Mouse (Mus musculus) gastrocnemius, postnatal 10 days (tissue): ENCODE results near the gene Gm5767. TPM values are rescaled to one million over a fixed set of nuclear protein-coding genes. Genes with fewer than 3 reads are reported as not detected.
"Not testable (repeated sequence)": the region's sequence is repeated elsewhere in the genome, so short reads cannot be mapped to it uniquely, and the experiment has no call there.

ENCODE experiments used
- DNase-seq: peaks from one replicate; pipeline ENCODE4 v3.0.0; 2021; ENCODE audit warnings: mixed read lengths
- total RNA-seq, 2 experiments: library from RNA; stranded (reverse); gene quantifications; 2 replicates each; pipeline ENCODE4 v1.2.3; 2021

Gm5767 gene
- total RNA-seq, 2 experiments from 2014 or later, result not detected

GRCm38 (mm10) chr16:8714851-8715250 lies 34.3 kb downstream of the Gm5767 start:
- DNase-seq, result no peak

- DNase-seq, result no peak
These were observed 35.0 kb downstream of the Gm5767 start for GRCm38 (mm10) chr16:8715513-8716080.

DNA sequence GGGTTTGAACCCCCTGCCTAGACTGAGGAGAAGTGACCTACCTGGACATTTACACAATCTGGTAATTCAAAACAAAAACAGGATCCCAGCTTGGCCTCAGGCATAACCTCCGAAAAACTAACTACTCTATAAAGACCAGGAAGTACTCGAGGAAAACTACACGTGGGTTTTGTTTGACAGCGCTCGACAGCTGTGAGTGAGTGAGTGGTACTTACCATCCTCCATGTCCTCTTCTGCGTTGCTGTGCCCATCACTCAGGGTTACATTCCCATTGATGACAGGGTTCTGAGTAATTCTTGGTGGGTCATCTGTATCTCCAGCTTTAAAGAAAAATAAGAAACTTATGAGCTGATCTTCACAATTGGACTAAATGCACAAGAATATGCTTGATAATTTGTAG lies 35.7 kb downstream of the Gm5767 start:
- no peak for DNase-seq

DNA sequence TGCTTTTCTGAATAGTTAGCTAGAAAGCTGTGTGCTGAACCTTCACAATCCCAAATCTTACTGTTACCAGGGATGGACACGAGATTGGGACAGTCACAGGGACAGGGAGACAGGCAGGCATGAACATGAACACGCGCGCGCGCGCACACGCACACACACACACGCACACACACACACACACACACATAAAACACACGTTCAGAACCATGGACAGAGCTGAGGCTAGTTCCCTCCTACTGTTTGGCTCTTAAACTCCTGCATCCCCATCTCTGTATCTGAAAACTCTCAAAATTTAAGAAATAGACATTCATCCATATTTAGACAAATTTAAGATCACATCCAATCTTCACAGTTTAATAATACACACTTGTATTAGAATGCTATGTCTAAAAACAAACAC lies 37.2 kb downstream of the Gm5767 start:
- no peak for DNase-seq

GRCm38 (mm10) chr16:8720447-8720846 lies 39.9 kb downstream of the Gm5767 start:
- DNase-seq, result no peak

GRCm38 (mm10) chr16:8724031-8724430 lies 43.5 kb downstream of the Gm5767 start:
- DNase-seq, result no peak

- no peak for DNase-seq
These were observed 45.2 kb downstream of the Gm5767 start for GRCm38 (mm10) chr16:8725807-8726206.

DNA sequence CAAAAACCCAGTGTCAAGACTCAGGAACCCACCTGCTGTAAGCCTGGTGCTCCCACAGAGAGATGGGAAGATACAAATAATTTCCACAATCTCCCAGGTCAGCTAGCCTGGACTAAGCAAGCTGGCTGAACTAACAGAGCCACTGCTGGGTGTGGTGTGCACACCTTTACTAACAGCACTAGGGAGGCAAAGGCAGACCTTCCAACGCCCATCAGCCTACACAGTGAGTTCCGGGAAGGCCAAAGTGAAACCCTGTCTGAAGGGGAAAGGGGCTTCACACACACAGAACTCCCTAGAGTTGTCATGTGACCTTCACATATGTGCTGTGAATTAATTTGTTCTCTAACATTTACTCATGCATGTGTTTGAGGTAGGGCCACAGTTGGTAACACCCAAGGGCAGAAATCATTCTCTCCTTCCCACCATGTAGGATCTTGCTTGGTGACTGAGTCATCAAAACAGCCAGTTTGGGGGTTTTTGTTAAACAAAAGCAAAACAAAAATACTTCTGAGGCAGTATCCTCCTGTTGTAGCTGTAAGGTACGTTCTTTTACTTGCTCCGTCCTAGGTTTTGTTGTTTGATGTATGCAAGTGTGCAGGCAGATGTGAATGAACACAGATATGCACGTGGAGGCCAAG lies 47.7 kb downstream of the Gm5767 start:
- no peak for DNase-seq

DNA sequence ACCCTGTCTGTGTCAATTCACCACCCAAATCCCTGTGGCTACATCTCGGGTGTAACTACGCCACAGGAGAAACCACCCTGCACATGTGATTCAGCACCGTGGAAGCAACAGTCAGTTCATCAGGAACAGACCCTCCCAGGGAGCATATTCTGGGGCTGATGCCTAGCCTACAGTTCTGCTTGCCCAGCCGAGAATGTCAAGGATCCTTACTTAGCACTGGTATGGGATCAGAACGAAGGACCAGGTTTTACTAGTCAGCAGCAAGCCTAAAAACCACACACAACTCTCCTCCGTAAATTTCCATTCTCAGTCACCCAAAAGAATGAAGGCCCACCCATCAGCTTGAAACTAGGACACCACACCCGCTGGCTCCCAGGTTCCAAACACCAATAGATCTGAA lies 51.1 kb downstream of the Gm5767 start:
- no peak for DNase-seq

DNA sequence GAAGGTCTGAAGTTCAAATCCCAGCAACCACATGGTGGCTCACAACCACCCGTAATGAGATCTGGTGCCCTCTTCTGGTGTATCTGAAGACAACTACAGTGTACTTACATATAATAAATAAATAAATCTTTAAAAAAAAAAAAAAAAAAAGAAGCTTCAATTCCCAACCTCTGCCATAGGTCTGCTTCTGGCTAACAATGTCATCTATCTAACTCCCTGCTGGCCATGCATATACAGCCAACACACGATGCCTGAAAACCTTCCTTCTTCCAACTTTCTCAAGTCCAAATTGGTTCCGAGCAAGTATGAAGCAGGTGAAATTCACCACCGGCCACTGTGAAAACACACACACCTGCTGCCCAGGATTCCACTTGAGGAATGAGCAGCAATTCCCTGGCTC lies 51.9 kb downstream of the Gm5767 start:
- DNase-seq, result not testable (repeated sequence)

Other genes with a start within 250 kb of the Gm5767 start
- gene Mettl22, start 210.0 kb upstream of the Gm5767 start, total RNA-seq, result 10 to 100 TPM; 56.5 to 69.3 TPM
- gene Abat, start 167.3 kb upstream of the Gm5767 start, total RNA-seq, result 1 to 10 TPM; 6.8 to 7.1 TPM
- 10 to 100 TPM; 29.1 to 30.7 TPM for gene Pmm2, start 43.1 kb upstream of the Gm5767 start, total RNA-seq
- gene Tmem186, start 43.1 kb upstream of the Gm5767 start, total RNA-seq, result 1 to 10 TPM; 8.6 to 9.2 TPM
- gene Carhsp1, start 8.6 kb upstream of the Gm5767 start, total RNA-seq, result 10 to 100 TPM; 22.3 to 25.9 TPM
- gene Usp7, start 111.5 kb downstream of the Gm5767 start, total RNA-seq, result 10 to 100 TPM; 57.8 to 67.7 TPM
- 10 to 100 TPM; 64.1 to 68.9 TPM for gene 1810013L24Rik, start 149.3 kb downstream of the Gm5767 start, total RNA-seq